Mouse (Mus musculus) right cerebral cortex, adult 18-20 months (tissue): Measurements from ENCODE around the gene Map3k21.

ENCODE experiments used
- DNase-seq: peaks from one replicate; pipeline ENCODE4 v3.0.0; 2022; ENCODE audit warnings: mixed read lengths

Gene Map3k21

GRCm38 (mm10) chr8:125917013-125917412, 6.8 kb downstream of the Map3k21 start:
- no peak for DNase-seq

- no peak for DNase-seq
These were observed 8.5 kb downstream of the Map3k21 start for GRCm38 (mm10) chr8:125918719-125919118.

GRCm38 (mm10) chr8:125919560-125919959, 9.3 kb downstream of the Map3k21 start:
- no peak for DNase-seq

DNA sequence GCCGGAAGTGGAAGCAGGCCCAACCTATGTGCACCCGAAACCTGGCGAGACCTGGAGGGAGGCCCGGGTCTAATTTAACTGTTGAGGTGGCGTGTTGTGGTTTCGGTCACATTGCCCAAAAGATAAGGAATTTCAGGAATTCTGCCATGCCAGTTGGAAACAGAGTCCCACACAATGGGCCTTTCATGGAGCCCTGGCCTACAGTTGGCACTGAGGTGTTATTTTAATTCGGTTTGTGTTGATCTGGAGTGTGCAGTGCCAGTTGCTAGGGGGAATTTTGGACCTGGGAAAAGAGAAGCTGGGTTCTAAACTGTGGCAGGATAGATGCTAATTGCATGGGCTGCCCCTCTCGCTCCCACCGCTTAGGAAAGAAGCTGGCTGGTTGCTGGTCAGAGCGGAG, 10.0 kb downstream of the Map3k21 start:
- DNase-seq = no peak

- DNase-seq = no peak
These were observed 10.5 kb downstream of the Map3k21 start for GRCm38 (mm10) chr8:125920761-125921160.

- no peak for DNase-seq
These were observed 12.1 kb downstream of the Map3k21 start for GRCm38 (mm10) chr8:125922333-125922732.

DNA sequence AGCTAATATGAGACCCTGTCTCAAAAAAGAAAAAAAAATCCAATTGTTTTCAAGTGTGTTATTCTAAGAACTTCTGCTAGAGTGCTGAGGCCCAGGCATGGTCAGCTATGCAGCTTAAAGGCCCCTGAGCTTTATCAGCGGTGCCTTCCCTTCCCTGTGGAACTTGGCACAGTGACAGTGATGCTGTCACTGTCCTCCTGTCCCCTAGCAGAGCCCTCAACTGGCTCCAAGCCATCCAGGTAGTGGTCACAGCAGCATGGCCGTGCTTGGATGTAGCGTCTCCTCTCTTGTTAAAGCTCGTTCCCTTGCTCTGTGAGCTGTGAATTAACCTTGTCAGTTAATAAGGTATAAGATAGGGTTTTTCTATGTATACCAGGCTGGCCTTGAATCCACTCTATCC, 16.4 kb downstream of the Map3k21 start:
- no peak for DNase-seq

- no peak for DNase-seq
These were observed 20.2 kb downstream of the Map3k21 start for GRCm38 (mm10) chr8:125930276-125931046.

DNA sequence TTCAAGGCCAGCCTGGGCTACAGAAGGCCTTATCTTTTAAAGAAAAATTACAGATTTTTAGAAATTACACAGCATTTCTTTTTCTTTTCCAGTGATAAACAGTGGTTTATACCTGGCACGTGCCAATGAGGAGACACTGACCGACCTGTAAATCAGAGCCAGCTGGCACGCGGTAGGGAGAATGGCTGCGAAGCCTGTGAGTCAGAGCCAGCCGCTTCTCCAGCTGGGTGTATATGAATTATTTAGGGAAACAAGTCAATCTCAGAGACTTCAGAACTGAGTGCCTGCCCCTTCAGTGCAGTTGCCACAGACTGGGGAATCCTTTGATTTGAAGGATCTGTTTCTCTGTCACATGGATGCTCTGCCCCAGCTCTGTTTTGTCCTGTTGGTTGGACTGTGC, 21.6 kb downstream of the Map3k21 start:
- peak; percentile 46 for DNase-seq

DNA sequence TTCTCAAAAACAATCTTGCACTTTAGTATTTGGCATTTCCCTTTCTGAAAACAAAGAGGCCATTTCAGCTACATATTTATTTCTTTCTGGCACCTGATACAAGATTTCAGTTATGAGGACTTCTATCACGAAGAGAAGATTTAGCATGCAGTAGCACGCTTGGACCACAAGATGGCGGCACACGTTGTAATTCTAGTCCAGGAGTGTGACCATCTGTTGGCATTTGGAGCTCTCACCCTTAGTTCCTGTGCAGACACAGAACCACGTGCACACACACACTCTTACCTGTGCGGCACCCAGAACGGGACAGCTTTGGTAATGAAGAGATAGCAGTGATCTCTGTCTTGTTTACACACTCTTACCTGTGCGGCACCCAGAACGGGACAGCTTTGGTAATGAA, 25.4 kb downstream of the Map3k21 start:
- DNase-seq = peak; percentile 55

DNA sequence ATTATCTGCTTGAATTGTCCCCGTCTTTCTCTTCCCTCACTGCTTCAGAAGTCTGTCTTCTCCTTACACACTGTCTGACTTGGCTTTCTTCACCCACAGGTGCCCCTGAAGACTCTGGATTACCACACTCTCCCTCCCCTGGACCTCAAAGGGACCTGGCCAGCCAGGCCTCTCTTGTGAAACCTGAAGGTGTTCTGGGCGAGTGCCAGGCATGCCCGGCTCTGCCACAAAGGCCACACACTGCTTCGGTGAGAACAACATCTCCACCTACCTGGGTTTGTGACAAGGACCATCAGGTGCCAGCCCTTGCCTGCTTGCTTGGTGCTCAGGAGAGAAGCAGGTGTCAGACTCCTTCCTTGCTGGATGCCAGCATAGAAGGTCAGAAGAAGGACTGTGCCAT, 34.3 kb downstream of the Map3k21 start:
- no peak for DNase-seq

GRCm38 (mm10) chr8:125948696-125949308, 38.6 kb downstream of the Map3k21 start:
- no peak for DNase-seq

DNA sequence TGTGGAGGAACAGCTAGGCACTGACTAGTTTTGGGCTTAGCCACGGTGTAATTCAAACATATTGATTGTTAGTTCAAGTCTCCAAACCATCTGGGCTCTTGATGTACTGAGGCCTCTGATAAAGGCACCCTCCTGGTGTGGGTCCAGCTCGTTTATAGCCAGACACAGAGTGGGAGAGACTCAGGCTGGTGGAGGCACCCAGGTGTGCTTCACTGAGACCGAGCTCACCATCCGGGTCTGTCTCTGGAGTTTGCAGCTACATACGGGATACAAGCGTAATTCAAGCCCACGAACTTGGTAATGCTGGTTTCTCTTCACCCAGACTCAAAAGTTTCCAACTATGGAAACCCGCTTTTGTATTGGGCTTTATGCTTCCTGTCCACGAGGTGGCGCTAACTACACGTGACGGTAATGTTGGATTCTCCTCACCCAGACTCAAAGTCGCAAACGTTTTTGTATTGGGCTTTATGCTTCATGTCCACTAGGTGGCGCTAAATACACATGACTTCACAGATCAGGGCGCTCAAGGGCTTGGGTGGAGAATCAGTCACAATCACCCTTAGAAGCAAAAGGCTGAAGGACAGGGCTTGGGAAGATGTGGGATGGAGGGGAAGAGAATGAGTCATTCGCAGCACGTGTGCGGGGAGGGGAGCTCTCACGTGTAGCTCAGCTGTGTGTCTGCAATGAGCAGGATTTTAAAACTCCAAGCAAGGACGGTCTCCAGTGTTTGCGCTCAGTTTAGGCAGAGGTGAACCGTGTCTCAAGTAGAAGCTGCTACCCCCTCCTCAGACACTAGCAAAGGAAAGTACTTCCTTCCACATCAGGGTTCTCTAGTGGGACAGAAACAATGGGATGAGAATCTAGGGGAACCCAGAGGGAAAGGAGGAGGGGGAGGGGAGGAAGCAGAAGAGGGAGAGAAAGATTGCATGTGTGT, 40.0 kb downstream of the Map3k21 start:
- DNase-seq = peak; percentile 92

DNA sequence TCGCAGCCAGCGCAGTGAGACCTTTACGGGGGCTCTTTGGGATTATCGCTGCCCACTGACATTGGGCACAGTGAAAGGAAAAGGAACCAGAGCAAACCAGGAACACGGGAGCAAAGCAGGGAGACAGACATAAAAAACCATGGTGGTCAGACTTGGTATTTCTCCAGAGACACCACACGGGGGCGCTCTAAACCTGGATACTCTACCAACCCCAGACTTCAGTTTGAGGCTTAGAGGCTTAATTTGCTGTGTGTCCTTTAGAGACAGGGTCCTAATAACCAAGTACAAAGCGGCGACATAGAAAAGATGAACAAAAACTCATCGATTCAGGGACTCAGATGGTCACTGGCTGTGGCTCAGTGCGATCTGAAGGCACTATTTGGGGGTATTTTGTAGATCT, 45.4 kb downstream of the Map3k21 start:
- DNase-seq = peak; percentile 52

GRCm38 (mm10) chr8:125956796-125957195, 46.5 kb downstream of the Map3k21 start:
- no peak for DNase-seq

- no peak for DNase-seq
These were observed 47.2 kb downstream of the Map3k21 start for GRCm38 (mm10) chr8:125957226-125957993.

GRCm38 (mm10) chr8:125957994-125958368, 47.7 kb downstream of the Map3k21 start:
- no peak for DNase-seq

DNA sequence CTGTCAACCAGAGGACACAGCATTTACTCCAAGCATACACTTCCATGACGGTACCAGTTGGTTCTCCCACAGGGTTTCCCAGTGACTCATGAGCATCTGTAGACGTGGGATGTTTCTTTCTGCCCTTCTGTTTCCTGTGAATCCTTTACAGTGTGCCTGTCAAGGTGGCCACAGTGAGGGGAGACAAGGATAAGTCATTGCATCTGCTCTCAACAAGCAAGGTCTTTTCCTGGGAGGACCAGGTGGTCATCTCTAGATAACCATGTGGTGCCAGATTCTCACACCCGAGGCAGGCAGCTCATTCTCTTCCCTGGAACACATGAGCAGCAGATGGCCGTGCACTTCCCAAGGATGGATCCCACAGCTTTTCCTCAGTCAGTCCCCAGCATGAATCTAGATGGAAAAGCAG, 49.1 kb downstream of the Map3k21 start:
- DNase-seq = peak; percentile 91

GRCm38 (mm10) chr8:125960037-125960436, 49.8 kb downstream of the Map3k21 start:
- DNase-seq = peak; percentile 43

GRCm38 (mm10) chr8:125961790-125962189, 51.5 kb downstream of the Map3k21 start:
- DNase-seq = no peak

GRCm38 (mm10) chr8:125963807-125964211, 53.6 kb downstream of the Map3k21 start:
- peak; percentile 26 for DNase-seq

DNA sequence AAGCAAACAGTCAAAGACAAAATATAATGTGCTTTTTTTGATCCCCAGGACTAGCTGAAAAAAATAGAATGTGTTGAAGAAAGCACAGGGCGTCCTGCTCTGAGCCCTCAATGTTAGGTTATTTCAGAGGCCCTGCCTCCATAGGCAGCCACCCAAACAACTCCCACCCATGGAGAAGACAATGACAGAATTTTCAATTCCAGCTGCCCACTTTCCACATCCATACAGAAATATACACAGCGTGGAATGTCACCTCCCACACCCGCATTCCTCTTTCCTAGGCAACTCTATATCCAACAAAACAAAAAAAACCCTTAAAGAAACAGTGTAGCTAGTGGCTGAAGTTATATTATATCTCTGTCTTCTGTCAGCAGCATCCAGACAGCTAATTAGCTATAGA, 61.1 kb downstream of the Map3k21 start:
- DNase-seq = peak; percentile 88

GRCm38 (mm10) chr8:125975981-125976380, 65.7 kb downstream of the Map3k21 start:
- no peak for DNase-seq
